Mouse (Mus musculus): ENCODE measurements around the gene Slco3a1.

The Slco3a1 gene

GRCm38 (mm10) chr7:74527689-74528088 lies 26.9 kb downstream of the Slco3a1 start:
- DNase-seq, result no peak

GRCm38 (mm10) chr7:74526030-74526429 lies 28.6 kb downstream of the Slco3a1 start:
- no peak for DNase-seq

- no peak for DNase-seq
Measured at GRCm38 (mm10) chr7:74525586-74525985, 29.0 kb downstream of the Slco3a1 start.

DNA sequence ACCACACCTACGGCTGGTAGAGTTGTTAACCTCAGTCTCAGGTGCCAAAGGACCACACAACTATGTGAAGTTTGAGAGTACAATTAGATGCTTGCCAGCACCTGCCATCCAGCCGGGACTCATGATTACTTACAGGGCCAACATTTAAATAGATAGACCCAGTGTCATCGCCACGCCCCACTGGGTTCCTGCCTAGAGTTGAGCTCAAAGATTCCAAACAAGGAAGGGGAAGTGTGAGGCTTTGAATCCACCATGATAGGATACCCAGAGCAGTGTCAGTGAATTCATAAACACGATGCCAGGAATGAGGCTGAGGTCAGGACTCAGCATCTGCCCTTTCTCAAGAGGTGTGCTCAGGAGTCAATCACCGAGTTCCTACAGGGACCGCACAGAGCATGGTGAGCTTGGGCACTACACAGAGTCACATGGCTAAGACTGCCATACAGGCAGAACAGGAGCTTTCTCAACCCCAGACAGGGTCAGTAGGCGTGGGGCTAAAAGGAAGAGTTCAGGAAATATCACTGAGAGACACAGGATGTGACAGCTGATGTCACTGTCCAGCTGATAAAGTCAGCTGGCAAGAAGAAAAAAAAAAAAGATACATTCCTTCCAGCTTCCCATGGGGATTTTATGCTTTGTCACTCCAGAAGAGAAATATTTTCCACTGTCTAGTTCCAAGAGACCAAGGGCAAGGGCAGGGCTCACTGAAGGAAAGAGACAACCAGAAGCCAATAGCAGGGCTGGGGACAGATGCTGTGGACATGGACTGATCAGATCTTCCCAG lies 30.2 kb downstream of the Slco3a1 start:
- peak; percentile 56 for DNase-seq

GRCm38 (mm10) chr7:74523086-74523485 lies 31.5 kb downstream of the Slco3a1 start:
- DNase-seq, result no peak

GRCm38 (mm10) chr7:74522260-74522659 lies 32.3 kb downstream of the Slco3a1 start:
- no peak for DNase-seq

DNA sequence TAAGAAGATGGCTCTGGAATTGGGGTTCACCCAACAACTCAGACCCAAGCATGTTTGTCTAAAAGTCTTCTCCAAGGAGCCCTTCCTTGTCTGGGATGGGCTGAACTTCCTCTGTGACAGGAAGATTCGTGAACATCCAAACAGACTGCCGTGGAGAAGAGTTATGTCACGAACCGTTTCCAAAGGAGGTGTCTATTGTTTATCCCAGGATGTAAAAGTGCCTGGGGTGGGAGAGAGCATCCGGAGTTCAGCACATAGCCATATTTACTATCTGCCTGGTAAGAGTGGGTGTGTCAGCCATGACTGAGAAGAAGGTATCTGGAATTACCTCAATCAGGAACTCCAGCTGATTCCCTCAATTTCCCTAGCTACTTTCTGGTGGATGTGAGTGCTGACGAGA lies 35.2 kb downstream of the Slco3a1 start:
- no peak for DNase-seq

GRCm38 (mm10) chr7:74518776-74519175 lies 35.8 kb downstream of the Slco3a1 start:
- no peak for DNase-seq

- DNase-seq, result no peak
Measured at GRCm38 (mm10) chr7:74518255-74518654, 36.3 kb downstream of the Slco3a1 start.

- peak; percentile 74 for DNase-seq
Measured at GRCm38 (mm10) chr7:74510676-74511075, 43.9 kb downstream of the Slco3a1 start.

GRCm38 (mm10) chr7:74508205-74508604 lies 46.4 kb downstream of the Slco3a1 start:
- DNase-seq, result peak; percentile 31

DNA sequence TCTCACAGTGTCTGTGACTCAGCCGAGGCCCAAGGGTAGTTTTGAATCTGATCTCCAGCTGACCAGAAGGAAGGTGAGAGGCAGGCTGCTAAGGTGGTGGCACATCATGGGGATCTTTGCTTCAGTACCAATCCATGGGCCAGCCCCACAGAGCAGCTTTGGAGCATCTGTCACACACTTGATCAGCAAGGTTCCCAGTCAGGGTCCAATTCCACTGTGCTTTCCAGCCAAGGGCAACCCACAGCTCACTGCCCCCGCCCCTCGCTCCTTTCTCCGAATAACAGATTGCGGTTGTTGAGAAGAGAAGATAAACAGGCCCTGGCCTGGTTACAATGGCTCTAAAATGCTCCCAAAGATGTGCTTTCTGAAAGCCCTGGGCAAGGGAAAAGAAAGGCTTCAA lies 47.7 kb downstream of the Slco3a1 start:
- peak; percentile 64 for DNase-seq

GRCm38 (mm10) chr7:74505635-74506034 lies 48.9 kb downstream of the Slco3a1 start:
- DNase-seq, result no peak

DNA sequence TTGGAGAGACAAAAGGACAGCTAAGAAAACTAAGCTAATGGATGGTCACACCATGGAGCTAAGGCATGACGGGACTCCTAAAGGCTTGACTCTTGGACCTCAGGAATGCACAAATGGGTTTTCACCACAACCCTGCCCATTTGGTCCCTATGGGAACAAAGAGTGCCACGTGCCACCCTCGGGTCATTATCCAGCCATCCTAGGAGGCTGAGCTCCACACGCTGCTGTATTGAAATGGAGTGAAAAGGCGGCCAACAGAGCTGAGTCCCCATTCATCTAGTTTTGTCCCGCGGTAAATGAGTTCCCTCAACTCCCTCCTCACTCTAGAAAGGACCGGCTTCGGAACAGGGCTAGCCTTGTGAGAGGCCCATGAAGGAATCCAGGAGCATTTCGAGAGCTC lies 53.4 kb downstream of the Slco3a1 start:
- DNase-seq, result no peak

GRCm38 (mm10) chr7:74499470-74499869 lies 55.1 kb downstream of the Slco3a1 start:
- no peak for DNase-seq

- DNase-seq, result no peak
Measured at GRCm38 (mm10) chr7:74498266-74498980, 56.2 kb downstream of the Slco3a1 start.

GRCm38 (mm10) chr7:74497203-74497602 lies 57.4 kb downstream of the Slco3a1 start:
- no peak for DNase-seq

GRCm38 (mm10) chr7:74495451-74495850 lies 59.1 kb downstream of the Slco3a1 start:
- no peak for DNase-seq

GRCm38 (mm10) chr7:74493775-74494174 lies 60.8 kb downstream of the Slco3a1 start:
- DNase-seq, result no peak

GRCm38 (mm10) chr7:74491683-74492355 lies 62.8 kb downstream of the Slco3a1 start:
- DNase-seq, result no peak

DNA sequence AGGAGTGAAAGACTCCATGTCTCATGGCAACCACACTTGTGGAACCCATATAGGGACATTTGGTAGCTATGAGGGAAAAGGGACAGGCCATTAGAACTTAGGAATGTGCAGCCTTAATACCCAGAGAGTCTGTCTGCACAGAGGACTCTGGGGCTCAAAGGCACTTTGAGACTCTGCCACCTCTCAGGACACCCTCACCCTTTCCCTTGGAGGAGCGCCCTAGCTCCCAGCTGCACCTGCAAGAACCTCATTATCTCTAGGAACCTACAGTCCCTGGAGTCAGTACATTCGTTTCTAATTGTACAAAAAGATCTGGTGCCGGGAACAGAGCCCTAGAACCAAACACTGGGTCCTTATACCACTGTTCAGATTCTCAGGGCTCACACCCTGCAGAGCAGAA lies 66.4 kb downstream of the Slco3a1 start:
- DNase-seq, result no peak

- DNase-seq, result no peak
Measured at GRCm38 (mm10) chr7:74487727-74488126, 66.9 kb downstream of the Slco3a1 start.

DNA sequence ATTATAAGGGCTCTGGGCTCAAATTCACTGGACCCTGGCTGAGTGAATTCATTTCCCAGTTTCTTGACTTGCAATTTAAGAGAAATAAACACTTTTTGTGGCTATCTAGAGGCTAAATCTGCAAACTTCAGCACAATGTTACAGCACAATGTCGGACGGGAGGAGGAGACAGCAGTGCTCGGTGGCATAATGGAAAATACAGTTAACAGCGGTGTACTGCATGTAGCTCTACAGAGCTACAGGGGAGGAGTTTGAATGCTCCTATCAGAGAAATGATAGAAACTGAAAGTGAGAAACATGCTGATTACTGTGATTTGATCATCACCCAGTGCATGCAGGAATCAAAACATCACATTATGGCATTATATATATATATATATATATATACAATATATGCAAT lies 68.5 kb downstream of the Slco3a1 start:
- no peak for DNase-seq

DNA sequence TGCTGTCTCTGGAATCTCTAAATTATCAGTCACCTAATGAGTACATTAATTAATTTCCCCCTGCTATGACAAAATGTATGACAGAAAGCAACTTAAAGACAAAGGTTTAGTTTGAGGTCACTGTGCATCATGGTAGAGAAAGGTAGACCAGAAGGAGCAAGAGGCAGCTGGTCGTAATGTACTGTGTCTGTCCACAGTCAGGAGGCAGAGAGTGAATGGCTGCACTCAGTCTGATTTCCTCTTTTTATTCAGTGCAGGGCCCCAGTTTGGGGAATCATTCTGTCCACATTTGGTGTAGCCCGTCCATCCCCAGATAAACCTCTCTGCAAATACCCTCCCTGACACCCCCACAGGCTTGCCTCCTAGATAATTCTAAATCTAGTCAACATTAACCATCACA lies 68.9 kb downstream of the Slco3a1 start:
- DNase-seq, result no peak
